Mouse (Mus musculus) liver, embryonic 14.5 days (tissue): ENCODE data around the gene Gen1.

Experiments
- CTCF ChIP-seq: IDR thresholded peaks from 2 replicates; pipeline ENCODE4 v1.5.1; 2016; ENCODE audit warnings: antibody characterized with exemption, low read depth, control low read depth
- EP300 ChIP-seq: IDR thresholded peaks from 2 replicates; pipeline ENCODE4 v1.6.1; 2016; ENCODE audit warnings: antibody characterized with exemption, low read depth

DNA sequence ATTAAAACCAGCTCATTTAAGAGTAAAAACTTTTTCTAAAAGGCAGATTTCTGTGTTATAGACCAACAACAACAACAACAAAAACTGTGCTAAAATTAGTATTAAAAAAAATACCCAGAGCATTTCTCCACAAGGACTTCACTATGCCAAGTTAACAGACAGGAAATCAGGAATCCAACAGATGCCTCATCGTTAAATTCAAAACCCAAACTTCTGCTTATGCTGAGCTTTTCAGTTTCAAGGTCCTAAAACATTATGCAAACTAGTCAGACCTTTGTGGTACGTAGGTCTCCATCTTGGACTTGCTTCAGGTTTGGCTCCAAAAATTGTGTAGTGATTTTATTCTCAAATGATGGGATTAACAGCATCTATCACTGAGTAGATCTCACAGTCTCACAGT, 50.0 kb downstream of the Gen1 start:
- TF ChIP-seq CTCF (no peak), EP300 (no peak)
